Mouse (Mus musculus) kidney, adult 9 months (tissue): ENCODE measurements at regions not wholly inside any gene's neighbourhood (a gene's known extent, or its start where the extent isn't known, plus 50 kb on each side); places are given as distances from the start of the nearest gene placed in this dataset.
"Not testable (repeated sequence)": the region's sequence is repeated elsewhere in the genome, so short reads cannot be mapped to it uniquely, and the experiment has no call there.

Experiments used
- DNase-seq: peaks from one replicate; pipeline ENCODE4 v3.0.0; 2022

- DNase-seq = peak; percentile 27
These were observed 170.5 kb downstream of the Pdzph1 start for GRCm38 (mm10) chr17:58820588-58821195.

DNA sequence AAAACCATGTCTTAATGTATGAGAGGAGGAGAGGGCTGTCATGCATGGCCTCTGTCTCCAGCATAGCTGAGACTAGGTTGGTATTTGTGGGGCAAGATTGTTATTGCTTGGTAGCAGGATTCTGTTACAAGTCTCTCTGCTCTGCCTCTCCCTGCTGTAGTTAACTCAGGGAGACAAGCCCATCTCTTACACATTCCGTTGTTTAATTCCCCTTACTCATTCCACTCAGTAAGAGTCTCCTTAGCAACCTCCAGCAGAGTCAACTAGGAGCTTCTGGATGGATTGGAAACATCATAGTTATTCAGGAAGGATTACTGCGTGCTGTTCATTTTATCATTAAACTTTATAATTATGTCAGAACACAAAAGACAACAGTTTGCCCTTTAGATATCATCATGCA, 171.8 kb downstream of the Pdzph1 start:
- no peak for DNase-seq

DNA sequence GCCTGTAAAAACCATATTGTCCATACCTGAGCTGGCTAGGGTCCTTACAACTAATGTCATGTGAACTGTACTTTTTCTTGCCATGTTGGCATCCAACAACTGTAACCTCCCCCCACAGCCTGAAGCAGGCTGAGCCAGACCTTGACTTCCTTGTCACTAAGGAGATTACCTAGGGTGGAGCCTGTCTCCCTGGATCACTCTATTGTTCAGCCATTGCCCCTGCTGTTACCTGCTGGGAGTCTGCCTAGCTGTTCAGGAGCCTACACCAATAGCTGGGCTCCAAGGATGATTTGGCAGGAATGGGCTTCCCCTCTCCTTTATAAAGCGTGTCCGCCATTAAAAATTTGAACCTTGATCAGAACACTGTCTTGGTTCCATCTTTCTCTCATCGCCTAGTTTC, 215.7 kb downstream of the Pdzph1 start:
- not testable (repeated sequence) for DNase-seq

DNA sequence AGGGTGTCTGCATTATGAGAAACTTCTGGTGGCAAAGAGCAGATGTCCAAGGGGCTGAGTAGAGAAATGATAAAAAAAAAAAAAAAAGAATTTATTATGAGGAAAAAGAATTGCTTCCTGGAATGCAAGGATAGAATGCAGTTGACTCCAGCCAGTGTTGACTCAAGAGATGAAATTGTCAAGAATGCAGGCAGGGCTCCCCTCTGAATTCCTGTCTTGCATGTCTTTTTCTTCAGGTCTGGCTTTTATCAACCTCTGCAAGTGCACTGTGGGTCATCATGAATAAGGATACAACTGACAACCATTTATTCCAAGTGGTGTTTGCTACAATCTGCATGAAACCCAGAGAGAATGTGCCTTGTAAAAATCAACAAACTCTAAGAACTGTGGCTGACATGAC, 217.6 kb downstream of the Pdzph1 start:
- DNase-seq = no peak

DNA sequence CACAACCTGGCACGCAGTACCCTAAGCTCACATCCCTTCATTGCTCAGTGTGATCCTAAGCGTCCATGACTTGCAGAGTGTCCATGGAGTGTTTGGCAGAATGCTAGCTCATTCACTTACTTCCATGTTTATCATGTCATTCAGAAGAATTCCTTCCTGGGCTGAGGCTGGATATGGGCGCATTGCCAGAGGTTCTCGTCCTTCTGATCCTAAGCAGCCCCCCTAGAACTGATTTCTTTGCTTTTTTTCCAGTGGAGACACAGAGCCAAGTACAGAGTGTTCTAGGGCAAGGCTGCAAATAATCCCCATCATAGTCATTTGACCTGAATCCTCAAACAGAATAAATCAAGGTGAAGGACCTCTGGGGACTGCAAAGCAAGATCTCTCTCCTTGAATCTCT, 226.0 kb downstream of the Pdzph1 start:
- DNase-seq = peak; percentile 9

DNA sequence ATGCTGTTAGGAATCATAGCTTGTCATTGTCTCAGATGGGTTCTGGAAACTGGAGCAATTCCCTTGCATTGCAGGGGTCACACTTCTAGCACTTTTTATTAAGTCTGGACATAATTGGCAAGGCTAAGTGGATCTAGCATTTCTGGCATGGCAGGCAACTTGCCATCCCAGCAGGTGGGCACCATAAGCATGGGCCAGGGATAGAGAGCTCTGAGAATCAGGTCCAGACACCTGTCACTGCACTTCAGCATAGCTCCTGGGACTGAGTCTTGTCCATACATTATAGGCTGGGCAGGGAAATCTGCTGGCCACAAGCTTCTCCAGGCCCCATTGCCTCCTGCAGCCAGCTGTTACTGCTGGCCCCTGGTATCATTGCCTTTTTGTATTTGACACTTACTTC, 242.2 kb downstream of the Pdzph1 start:
- DNase-seq = no peak

- DNase-seq = no peak
These were observed 242.9 kb downstream of the Pdzph1 start for GRCm38 (mm10) chr17:58748264-58748663.

DNA sequence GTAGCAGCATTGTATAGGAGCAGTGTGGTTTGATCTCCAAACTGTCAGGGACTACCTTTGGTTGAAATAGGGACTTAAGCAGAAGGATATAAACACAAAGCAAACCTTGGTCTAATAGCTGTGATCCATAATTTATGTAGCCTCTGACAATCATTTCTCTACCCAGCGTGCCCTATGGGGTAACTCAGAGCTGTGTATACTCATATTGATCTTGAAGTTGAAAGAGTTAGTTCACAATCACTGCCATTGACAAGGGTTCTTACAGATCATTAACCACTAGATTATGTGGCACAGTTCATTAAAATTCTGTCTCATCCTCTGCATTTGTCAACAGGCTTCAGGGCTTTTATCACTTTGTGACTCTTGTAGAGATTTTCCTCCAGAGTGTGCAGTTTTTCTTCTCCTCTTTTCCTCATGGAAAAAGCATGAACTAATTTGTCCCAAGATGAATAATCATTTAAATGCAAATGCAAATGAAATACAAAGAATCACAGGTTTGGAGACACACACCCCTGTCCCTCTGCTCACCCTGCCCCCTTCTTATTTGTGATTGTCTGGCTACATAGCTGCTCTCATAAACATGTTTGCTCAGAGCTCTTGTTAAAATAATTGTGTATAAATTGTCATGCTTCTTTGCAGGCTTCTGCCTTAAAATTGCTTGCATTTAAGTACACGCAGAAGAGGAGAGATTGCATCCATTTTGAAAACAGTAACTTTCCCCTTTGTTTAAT, 280.3 kb downstream of the Pdzph1 start:
- DNase-seq = no peak

GRCm38 (mm10) chr17:58690211-58690610, 301.0 kb downstream of the Pdzph1 start:
- no peak for DNase-seq

- DNase-seq = no peak
These were observed 318.9 kb downstream of the Pdzph1 start for GRCm38 (mm10) chr17:58672291-58672690.

- no peak for DNase-seq
These were observed 323.1 kb downstream of the Pdzph1 start for GRCm38 (mm10) chr17:58668036-58668435.

DNA sequence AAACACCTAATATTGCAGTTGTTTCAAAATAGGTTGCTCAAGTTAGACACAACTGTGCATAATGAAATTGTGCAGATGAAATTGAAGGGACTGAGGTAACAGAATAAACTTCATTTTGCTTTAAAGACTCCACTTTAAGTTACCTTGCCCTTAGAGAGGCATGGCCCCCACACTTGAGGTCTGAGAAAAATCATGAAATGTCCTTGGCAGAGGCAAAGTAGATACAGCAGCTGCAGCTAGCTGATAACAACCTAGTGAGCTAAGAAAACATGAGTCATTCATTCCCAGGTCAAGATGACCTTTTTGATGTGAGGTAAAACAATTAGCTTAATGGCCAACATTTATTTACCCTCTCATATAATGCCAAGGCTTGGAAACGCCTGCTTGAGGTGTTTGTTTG, 347.4 kb downstream of the Pdzph1 start:
- DNase-seq = no peak

DNA sequence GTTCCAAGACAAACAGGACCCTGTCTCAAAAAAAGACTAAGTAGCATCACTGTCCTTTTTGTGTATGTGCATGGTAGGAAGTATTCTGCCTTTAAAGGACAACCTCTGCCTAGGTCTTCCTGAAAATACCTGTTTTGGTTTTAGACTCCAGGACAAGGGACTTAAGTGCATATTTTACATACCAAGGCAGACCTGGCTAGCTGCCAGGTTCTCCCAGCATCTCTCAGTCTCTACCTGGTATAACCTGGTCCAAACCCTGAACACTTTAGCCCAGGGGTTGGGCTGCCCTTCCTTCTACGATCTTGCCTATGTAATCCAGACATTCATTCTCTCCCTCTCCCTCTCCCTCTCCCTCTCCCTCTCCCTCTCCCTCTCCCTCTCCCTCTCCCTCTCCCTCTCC, 348.9 kb downstream of the Pdzph1 start:
- DNase-seq = peak; percentile 3

DNA sequence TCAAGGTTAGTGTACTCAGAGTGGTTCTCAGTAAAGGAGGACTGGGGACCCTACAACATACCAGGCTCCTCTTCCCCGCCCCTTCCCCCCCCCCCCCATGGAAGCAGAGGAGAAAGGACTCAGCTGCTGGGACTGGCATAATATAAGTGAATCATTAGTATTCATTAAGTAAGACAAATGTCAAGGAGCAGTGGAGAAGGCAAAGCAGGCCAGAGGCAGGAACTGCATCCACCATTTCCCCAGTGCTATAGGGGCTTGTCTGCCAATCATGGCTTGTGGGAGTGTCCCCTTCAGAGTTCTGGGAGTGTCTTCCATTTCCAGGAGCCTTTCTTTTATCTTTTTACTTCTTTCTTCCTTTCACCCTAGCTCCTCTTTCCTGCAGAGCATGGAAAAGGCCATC, 392.3 kb downstream of the Pdzph1 start:
- no peak for DNase-seq

DNA sequence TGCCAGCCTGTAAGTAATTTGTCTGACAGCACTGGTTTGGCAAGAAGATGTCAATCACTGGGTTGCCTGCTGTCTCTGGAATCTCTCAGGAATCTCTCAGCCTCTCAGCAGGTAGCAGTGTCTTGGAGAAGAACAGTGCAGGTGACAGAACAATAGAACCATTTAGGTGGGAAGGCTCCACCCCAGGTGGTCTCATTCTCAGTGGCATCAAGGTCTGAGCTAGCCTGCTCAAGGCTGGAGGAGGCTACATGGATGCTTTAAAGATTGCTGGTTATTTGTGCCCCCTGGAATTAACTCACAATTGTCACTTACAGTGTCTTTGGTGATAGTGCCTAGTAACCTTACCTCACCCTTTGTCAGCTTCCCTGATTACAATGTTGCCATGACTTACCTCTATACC, 394.5 kb downstream of the Pdzph1 start:
- no peak for DNase-seq

DNA sequence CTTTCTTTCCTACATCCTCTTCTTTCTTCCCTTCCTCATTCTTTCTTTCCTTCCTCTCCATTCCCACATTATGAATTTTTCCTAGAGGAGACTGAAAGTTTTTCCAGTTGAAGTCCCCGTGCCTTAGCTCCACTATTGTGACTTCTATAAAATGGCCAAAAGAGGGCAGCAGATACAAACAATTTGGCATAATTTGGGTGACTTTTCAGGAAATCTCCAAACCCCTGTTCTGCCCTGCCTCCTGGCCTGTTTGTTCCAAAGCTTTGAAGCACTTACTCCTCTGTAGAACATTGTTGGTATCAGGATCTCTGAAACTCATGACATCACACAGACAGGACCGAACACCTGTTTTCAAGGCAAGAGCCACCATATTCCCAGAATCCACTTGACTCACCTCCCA, 403.2 kb downstream of the Pdzph1 start:
- peak; percentile 24 for DNase-seq

DNA sequence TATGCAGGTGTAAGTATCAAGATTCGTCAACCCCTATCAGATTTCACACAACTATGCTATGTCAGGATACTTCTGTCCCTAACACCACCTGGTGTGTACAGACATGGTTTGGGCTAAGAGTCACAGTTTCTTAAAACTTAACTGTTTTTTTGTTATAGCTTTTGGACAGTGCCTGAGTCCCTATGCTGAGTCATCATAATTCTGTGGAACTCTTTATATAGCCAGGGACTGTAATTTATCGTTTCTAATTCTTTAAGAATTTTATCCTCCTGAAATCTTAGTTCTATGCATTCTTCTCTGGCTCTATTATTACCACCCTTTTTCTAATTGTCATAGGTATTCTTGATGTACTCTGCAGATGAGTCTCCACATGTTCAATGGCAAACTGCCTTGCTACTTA, 418.3 kb downstream of the Pdzph1 start:
- no peak for DNase-seq
